Mouse (Mus musculus) megakaryocyte-erythroid progenitor cell, adult 5-6 weeks (primary cell): ENCODE results near the gene Fam92b. TPM values are rescaled to one million over a fixed set of nuclear protein-coding genes. Genes with fewer than 3 reads are reported as not detected.
A peak's percentile ranks its signal among the peaks of the same experiment; 100 is the strongest.

Source experiments
- ATAC-seq: replicated peaks from 2 replicates; pipeline ENCODE4 v1.8.0; 2016; ENCODE audit warnings: mild to moderate bottlenecking, inconsistent platforms; ENCODE audit not compliant: severe bottlenecking, poor library complexity, low FRiP score, low TSS enrichment
- total RNA-seq, 2 experiments: library from RNA; stranded (forward) in 1 of 2; stranded (reverse) in 1 of 2; fragments of 200-1000, 215-1000 nt in 1 of 2; fragments of >200 nt in 1 of 2; fragmentation: Nextera tagmentation in 1 of 2; gene quantifications; 2 replicates each; pipeline ENCODE4 v1.2.3; 2014 to 2017

Gene Fam92b
- total RNA-seq (2014; fragmentation: Nextera tagmentation): not detected in 2 replicates
- total RNA-seq (2017): not detected in 2 replicates

- peak; percentile 6; the same call in 1 of the 2 replicates for ATAC-seq
Measured at GRCm38 (mm10) chr8:120177318-120178123, at the start of gene Fam92b. Fam92b (minus strand) TSS chr8:120177466.

DNA sequence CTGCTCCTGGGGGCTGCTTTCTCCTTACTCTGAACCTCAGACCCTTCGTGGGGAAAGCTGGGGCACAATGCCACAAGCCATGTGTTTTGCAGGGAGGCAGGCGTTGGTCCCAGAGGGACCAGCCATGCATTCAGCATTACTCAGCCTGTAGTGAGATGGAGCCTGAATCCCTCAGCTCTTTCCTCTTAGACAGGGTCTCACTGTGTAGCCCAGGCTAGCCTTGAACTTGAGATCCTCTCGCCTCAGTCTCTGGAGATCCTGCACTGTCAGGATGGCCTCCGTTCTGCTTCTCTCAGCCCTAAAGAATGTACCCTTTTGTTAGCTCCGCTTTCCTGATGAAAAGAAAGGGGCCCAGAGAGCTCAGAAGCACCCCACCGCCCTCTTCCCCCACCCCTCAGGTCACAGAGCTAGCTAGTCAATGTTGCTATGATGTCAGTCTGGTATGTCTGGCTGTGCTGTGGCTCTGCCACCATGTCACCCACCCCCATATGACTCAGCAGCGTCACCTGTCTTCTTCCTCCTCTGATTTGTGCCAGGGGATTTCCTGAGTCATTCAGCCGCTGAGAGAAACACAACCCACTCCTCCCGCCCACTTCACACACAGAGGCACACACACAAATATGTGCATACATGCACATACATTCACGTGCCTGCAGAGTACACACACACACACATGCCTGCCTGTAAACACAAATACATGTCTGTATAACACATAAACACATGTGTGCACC is 48.3 kb upstream of the Fam92b start:
- no peak for ATAC-seq

- no peak for ATAC-seq
Measured at GRCm38 (mm10) chr8:120224521-120225420, 47.5 kb upstream of the Fam92b start.

GRCm38 (mm10) chr8:120222548-120222947 is 45.3 kb upstream of the Fam92b start:
- ATAC-seq: no peak

DNA sequence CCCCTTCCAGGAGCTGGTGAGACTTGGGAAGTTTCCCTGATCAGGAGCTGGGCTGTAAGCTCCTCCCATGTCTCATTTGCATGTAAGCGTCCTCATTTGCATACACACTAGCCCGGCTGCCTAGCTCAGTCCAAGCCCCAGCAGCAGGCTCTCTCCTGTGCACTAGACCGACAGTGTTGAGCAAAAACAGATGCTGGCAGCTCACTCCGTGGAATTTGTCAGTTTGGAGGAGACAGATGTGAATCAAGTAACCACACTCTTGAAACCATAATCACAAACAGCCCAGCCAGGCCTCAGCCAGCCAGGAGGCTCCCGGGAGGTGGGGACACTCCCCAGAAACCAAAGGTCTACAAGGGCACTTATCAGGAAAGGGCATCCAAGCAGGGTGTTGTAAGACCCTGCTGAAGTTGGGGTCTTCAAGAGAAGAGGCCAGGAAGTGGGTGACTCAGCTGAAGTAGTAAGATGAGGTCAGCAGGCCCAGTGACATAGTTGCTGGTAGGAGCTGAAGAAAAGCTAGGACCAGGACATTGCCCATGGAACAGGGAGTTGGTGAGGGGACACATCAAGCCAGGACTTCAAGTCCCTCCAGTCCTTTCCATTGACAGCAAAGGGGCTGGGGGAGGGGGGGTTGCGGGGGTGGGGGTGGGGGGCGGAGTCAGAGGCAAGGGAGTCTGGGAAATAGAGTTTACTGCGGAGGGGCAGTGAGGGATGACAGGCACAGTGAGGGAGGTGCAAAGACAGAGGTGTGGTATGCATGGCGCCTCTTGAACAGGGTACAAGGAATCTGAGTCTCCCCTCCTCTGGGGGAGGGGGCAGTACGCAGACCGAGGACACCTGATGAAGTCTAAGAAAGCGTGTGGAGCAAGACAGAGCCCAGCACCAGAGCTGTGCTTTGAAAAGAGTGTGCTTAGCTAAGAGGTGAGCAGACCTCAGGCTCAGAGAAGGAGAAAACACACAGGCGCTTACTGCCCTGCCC is 39.9 kb upstream of the Fam92b start:
- peak; percentile 71 for ATAC-seq

DNA sequence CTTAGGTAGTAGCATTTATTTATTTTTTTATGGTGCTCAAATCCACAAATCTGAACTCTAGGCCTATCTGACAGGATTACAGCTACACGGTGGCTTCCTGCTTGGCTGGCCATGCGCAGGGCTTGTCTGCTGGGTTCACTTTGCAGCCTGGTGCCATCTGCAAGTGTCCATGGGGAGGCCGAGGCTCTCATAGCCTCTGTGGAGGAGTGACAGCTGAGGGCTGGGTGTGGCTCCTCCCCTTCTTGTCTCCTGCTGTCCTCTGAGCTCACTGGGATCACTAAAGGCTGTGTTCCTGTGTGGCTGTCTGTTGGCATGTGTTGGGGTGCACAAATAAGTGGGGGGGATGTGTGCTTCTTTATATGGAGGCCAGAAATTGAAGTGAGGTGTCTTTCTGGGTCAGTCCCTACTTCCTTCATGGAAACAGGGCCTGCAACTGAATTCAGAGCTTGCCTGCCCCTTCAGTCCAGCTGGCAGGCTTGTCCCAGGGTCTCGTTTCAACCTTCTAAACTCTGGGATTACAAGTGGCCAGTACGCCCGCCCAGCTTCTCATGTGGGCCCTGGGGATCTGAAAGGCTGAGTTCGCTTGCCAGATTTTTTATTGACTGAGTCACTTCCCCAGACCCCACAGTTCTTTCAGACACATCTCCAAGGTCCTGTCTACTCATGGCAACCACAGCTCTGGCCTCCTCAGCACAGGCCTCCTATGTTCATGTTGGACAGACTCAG is 38.3 kb upstream of the Fam92b start:
- ATAC-seq: no peak

DNA sequence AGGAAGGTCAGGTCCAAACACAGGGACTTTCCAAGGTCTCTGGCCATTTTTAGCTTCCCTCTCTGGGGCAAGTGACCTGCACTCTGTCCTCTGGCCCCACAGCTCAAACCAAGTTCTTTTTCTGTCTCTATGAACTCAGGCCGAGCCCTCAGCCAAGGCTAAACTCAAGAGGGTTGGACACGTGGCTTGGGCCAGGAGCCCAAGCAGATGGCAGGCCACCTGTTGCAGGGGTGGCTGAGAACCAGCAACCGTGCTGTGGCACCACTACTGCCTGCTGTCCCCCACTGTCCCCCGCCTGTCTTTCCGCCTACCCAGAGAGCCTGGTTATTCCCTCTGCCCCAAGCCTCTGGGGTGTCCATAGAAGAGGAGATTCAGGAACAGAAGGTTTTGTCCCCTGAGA is 36.7 kb upstream of the Fam92b start:
- ATAC-seq: no peak

DNA sequence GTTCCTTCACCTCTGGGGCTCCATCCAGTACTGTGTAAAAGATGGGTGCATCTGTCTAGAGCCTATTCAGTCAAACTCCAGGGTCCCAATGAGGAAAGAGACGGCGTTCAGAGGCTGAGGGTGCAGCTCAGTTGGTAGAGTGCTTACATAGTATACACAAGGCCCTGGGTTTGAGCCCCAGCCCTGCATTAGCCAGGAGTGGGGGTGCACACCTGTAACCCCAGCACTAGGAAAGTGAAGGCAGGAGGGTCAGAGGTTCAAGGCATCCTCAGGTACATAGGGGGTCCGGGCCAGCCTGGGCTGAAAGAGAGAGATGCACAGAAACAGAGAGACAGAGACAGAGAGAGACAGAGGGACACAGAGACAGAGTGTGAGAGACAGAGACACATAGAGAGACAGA is 36.0 kb upstream of the Fam92b start:
- ATAC-seq: no peak

DNA sequence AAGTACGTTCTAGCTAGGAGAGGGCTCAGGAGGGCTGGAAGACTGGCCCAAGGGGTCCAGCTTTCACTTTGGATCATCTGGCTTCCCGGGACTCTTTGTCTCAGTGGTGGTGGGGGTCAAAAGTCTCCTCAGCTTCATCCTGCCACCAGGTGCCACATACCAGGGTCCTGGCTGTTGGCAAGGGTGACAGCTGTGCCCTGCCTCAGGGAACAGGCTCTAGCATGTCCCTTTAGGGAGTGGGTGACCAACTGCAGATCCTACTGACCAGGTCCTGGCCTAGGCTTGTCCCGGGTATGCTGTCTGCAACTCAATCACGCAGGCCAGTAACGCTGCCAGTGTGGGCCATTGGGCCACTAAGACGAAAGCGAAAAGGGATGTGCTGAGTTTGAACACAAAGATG is 35.3 kb upstream of the Fam92b start:
- no peak for ATAC-seq

- no peak for ATAC-seq
Measured at GRCm38 (mm10) chr8:120211345-120211744, 34.1 kb upstream of the Fam92b start.

GRCm38 (mm10) chr8:120208113-120208512 is 30.8 kb upstream of the Fam92b start:
- no peak for ATAC-seq

- no peak for ATAC-seq
Measured at GRCm38 (mm10) chr8:120207364-120207763, 30.1 kb upstream of the Fam92b start.

DNA sequence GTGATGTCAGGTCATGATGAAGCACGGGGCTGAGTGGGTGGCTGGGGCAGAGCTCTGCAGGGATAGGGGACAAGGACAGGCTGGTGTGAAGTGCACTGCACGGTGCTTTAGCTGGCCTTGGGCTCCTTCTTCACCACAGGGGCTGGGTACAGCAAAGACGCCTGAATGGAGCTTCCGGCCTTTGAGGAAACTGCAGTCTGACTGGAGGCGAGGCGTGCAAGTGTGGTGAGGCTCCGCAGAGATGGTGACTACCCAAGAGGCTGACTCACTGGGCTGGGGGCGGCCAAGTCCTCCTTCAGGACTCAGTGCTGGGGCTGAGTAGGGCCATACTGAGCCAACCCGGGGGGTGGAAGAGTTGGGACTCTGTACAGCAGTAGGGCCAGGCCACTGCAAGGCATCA is 28.6 kb upstream of the Fam92b start:
- ATAC-seq: no peak

DNA sequence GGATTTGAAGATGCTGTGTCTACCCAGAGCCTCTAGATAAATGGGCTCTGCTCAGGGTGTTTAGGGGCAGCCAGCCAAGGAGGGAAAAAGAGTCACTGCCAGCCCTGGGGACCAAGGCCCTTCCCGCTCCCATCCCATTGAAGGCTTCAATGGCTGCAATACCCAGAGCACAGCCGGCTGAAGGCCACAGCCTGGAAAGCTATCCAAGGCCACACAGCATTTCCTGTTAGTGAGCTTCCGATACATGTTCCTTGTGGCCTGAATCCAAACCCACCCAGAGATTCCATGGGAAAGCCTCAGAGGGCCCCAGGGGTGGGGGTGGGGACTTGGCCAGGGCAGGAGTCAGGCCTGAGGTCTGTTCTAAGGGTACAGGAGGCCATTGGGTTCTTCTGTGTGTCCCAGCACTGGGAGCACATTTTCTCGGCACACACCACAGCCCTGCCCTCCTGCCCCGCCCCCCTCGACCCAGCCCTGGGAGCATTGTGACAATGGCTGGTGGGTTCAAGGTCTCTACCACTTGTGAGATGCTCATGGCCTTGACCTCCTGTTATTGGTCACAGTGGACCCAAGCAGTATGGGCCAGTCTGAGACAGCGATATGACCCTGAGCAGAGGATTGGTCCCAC is 27.6 kb upstream of the Fam92b start:
- ATAC-seq: no peak

DNA sequence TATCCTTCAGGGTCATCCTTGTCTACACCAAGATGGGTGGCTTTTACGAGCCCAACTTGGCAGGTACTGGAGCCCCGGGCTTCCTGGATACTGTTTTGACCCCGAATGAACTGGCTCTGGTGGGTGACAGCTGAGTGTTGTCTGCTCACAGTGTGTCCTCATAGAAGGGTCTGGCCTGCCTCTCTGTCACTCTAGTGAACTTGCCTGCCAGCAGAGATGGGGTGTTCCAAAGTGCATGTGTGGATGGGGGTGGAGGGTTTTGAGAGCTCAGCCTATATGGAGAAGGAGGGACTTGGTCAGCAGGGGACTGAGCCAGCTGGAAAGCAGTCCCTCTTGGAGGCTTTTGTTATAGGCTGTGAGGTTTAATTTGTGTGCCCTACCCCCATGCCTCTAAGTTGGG is 25.3 kb upstream of the Fam92b start:
- ATAC-seq: no peak

GRCm38 (mm10) chr8:120201351-120201750 is 24.1 kb upstream of the Fam92b start:
- ATAC-seq: no peak

GRCm38 (mm10) chr8:120192118-120192517 is 14.9 kb upstream of the Fam92b start:
- no peak for ATAC-seq

DNA sequence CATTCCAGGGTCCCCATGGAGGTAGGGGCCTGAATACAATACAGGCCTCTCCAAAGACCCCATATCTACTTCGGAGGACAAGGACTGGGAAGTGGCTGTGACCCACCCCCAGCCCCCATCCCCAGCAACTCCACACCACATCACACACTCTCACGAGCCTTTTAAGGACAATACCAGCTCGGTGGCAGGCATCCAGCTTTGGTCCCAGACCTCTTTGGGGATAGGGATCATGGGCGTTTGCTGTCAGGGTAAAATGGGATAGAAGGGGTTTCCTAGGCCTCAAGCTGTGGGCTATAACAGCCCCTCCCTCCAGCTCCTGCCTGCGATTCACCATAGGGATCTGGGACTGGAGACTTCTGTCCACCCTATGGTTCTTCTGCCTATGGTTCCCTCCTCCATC is 14.4 kb upstream of the Fam92b start:
- no peak for ATAC-seq
